Mouse (Mus musculus): ENCODE results near the gene Kcnj10.

DNA sequence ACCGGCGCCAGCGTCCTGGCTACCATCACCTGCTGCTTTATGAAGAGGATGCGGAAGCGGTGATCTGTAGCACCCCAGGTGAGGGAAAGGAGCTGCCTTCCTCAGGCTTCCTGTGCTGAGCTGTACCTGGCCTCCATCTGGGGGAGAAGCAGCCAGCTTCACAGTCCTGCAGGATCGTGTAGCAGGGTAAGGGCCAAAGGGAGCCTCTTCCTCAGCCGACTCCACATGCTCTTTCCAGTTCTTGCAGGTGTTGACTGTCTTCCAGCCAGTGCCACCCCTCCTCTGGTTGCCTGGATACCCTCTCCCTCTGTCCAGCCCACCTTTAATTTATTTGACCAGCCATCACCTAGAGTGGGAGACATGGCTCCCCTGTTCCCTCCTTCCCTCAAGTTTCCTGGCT, 21.7 kb upstream of the Kcnj10 start:
- TF ChIP-seq POLR2A (IDR thresholded peaks at IDR 0.05; ENCODE audit: low read depth, low read length) (no peak), CTCF (IDR thresholded peaks at IDR 0.05; ENCODE audit: borderline replicate concordance, insufficient read depth, low read length) (no peak)

All from embryonic fibroblast, embryonic 13.5 days (primary cell).